Mouse (Mus musculus): ENCODE measurements around the gene Tfap2e.

Tfap2e gene

GRCm38 (mm10) chr4:126736001-126736414 is at the start of gene Tfap2e:
TSS of gene Tfap2e (minus strand) at chr4:126736240.
- no peak for DNase-seq

- DNase-seq = no peak
Observed at GRCm38 (mm10) chr4:126782996-126783395, 47.0 kb upstream of the Tfap2e start.

- peak; percentile 44 for DNase-seq
Observed at GRCm38 (mm10) chr4:126782512-126782911, 46.5 kb upstream of the Tfap2e start.

GRCm38 (mm10) chr4:126781871-126782270 is 45.8 kb upstream of the Tfap2e start:
- DNase-seq = no peak

- no peak for DNase-seq
Observed at GRCm38 (mm10) chr4:126779826-126780775, 44.1 kb upstream of the Tfap2e start.

- no peak for DNase-seq
Observed at GRCm38 (mm10) chr4:126779148-126779581, 43.1 kb upstream of the Tfap2e start.

- no peak for DNase-seq
Observed at GRCm38 (mm10) chr4:126775182-126775581, 39.1 kb upstream of the Tfap2e start.

- DNase-seq = no peak
Observed at GRCm38 (mm10) chr4:126773871-126774270, 37.8 kb upstream of the Tfap2e start.

GRCm38 (mm10) chr4:126770831-126771230 is 34.8 kb upstream of the Tfap2e start:
- no peak for DNase-seq

- DNase-seq = no peak
Observed at GRCm38 (mm10) chr4:126769800-126770563, 33.9 kb upstream of the Tfap2e start.

GRCm38 (mm10) chr4:126763483-126763882 is 27.4 kb upstream of the Tfap2e start:
- no peak for DNase-seq

- no peak for DNase-seq
Observed at GRCm38 (mm10) chr4:126762586-126763359, 26.7 kb upstream of the Tfap2e start.

- DNase-seq = no peak
Observed at GRCm38 (mm10) chr4:126759435-126759834, 23.4 kb upstream of the Tfap2e start.

GRCm38 (mm10) chr4:126758299-126758698 is 22.3 kb upstream of the Tfap2e start:
- no peak for DNase-seq

- no peak for DNase-seq
Observed at GRCm38 (mm10) chr4:126756766-126757165, 20.7 kb upstream of the Tfap2e start.

GRCm38 (mm10) chr4:126754736-126755374 is 18.8 kb upstream of the Tfap2e start:
- no peak for DNase-seq

GRCm38 (mm10) chr4:126754231-126754611 is 18.2 kb upstream of the Tfap2e start:
- no peak for DNase-seq

GRCm38 (mm10) chr4:126753268-126754230 is 17.5 kb upstream of the Tfap2e start, which contains the start of the genes Ncdn and AU040320:
TSS of gene Ncdn (minus strand) at chr4:126753438.
TSS of gene AU040320 (plus strand) at chr4:126753544.
- DNase-seq = peak; percentile 96

- no peak for DNase-seq
Observed at GRCm38 (mm10) chr4:126752608-126753141, 16.6 kb upstream of the Tfap2e start.

GRCm38 (mm10) chr4:126752024-126752607 is 16.1 kb upstream of the Tfap2e start:
- DNase-seq = no peak

Measured in right cerebral cortex, postnatal 4 days (tissue).